30 mouse cellular contexts compared by ENCODE assay signal in genomic region chr10:81198990-81199389, GRCm38 (mm10). TPM values are rescaled to one million over a fixed set of nuclear protein-coding genes. Genes with fewer than 3 reads are reported as not detected.
DNase-seq lines count a peak whose midpoint lies in the region; ATAC-seq and TF ChIP-seq lines count a peak whose summit lies in the region.
"Had no signal": no experiment of that assay in that cellular context is flagged by ENCODE, and none has a peak within 500 bp of the region (broad histone marks: within the 10 kb centered on the region; RNA-seq: fewer than 3 reads in every experiment).

No protein-coding gene starts in this region.

- WGBS in heart, embryonic 11.5 days (ENCODE audit: insufficient replicate concordance): 84% methylated on average over 6 of the region's 6 CpGs
- 75% methylated on average over 6 of the region's 6 CpGs for WGBS in heart, embryonic 13.5 days

- no peaks in the 10 kb centered on the region for H3K36me3 ChIP-seq in heart, embryonic 11.5 days (ENCODE audit: control insufficient read depth, insufficient read depth, low read length)
- no peaks in the 10 kb centered on the region for H3K36me3 ChIP-seq in heart, embryonic 13.5 days
- H3K36me3 ChIP-seq in myocyte (ENCODE audit: control insufficient read depth, insufficient read depth): no peaks in the 10 kb centered on the region
- H3K36me3 ChIP-seq: hindbrain, embryonic 12.5 days; intestine, embryonic 15.5 days; midbrain, embryonic 15.5 days; neural tube, embryonic 13.5 days had no signal

- H3ac ChIP-seq in myocyte (ENCODE audit: control insufficient read depth, insufficient read length): no peak overlapping the region

- H3K9ac ChIP-seq in heart, embryonic 11.5 days (ENCODE audit: low read depth, low read length): no peak overlapping the region
- peak overlapping the region; percentile 73 for H3K9ac ChIP-seq in heart, embryonic 13.5 days
- H3K9ac ChIP-seq: hindbrain, embryonic 12.5 days; intestine, embryonic 15.5 days; liver, embryonic 14.5 days; lung, embryonic 14.5 days; midbrain, embryonic 15.5 days; neural tube, embryonic 13.5 days had no signal

- no peak for TF ChIP-seq POLR2A in myocyte (IDR thresholded peaks at IDR 0.05; ENCODE audit: insufficient read length, low read depth)

- H3K9me3 ChIP-seq in heart, embryonic 11.5 days (replicated peaks; ENCODE audit: control insufficient read depth, low read length): no peaks in the 10 kb centered on the region
- H3K9me3 ChIP-seq in heart, embryonic 13.5 days: no peaks in the 10 kb centered on the region
- H3K9me3 ChIP-seq: hindbrain, embryonic 12.5 days; intestine, embryonic 15.5 days; midbrain, embryonic 15.5 days; neural tube, embryonic 13.5 days had no signal

- H3K4me3 ChIP-seq in heart, embryonic 11.5 days (ENCODE audit: low read depth, low read length): no peak overlapping the region
- H3K4me3 ChIP-seq in heart, embryonic 13.5 days: no peak overlapping the region
- no peak overlapping the region for H3K4me3 ChIP-seq in myocyte
- H3K4me3 ChIP-seq: hindbrain, embryonic 12.5 days; intestine, embryonic 15.5 days; midbrain, embryonic 15.5 days; neural tube, embryonic 13.5 days had no signal

- peaks cover 5% of the 10 kb centered on the region; the same call in 1 of the 2 replicates for H3K27me3 ChIP-seq in heart, embryonic 11.5 days (ENCODE audit: control insufficient read depth, insufficient read depth, low read length)
- H3K27me3 ChIP-seq in heart, embryonic 13.5 days (replicated peaks): peaks cover 41% of the 10 kb centered on the region
- no peaks in the 10 kb centered on the region for H3K27me3 ChIP-seq in myocyte (ENCODE audit: control insufficient read depth, insufficient read depth, insufficient read length)

- ATAC-seq in heart, embryonic 11.5 days (replicated peaks; ENCODE audit: insufficient number of reproducible peaks, low FRiP score, low TSS enrichment): no peak
- no peak for ATAC-seq in heart, embryonic 13.5 days (ENCODE audit: extremely low read depth, insufficient number of reproducible peaks, low FRiP score, low TSS enrichment)
- ATAC-seq: forebrain, embryonic 16.5 days; hindbrain, postnatal 0 days; intestine, embryonic 15.5 days; midbrain, embryonic 15.5 days had no signal

- no peaks in the 10 kb centered on the region for H3K79me2 ChIP-seq in myocyte (ENCODE audit: control insufficient read depth, insufficient read depth)

- DNase-seq in heart, adult 11 months: peak; percentile 88
- no peak for DNase-seq in heart, postnatal 25 days (ENCODE audit: low spot score)
- no peak for DNase-seq in cerebellum, adult 8-10 months
- no peak for DNase-seq in kidney, adult 9 months
- DNase-seq: adrenal gland, postnatal 25 days; kidney, adult 2 months; layer of hippocampus, postnatal 36 days; left cerebral cortex, postnatal 4 days; liver had no signal

- H3K4me1 ChIP-seq in heart, embryonic 11.5 days (ENCODE audit: control insufficient read depth, insufficient read depth, low read length): peaks cover 43% of the 10 kb centered on the region
- peaks cover 73% of the 10 kb centered on the region for H3K4me1 ChIP-seq in heart, embryonic 13.5 days
- H3K4me1 ChIP-seq: midbrain, embryonic 15.5 days had no signal

- intact Hi-C loops in heart, postnatal 25 days (cut with DNase I): loop anchor here (1.0 kb wide), 1 partner anchor 18 kb away; no protein-coding TSS in a partner anchor

- H3K4me2 ChIP-seq in heart, embryonic 11.5 days: peak overlapping the region; percentile 11; the same call in 1 of the 2 replicates
- peak overlapping the region; percentile 15; the same call in 1 of the 2 replicates for H3K4me2 ChIP-seq in heart, embryonic 13.5 days
- peak overlapping the region; percentile 19 for H3K4me2 ChIP-seq in myocyte (ENCODE audit: low read depth)
- H3K4me2 ChIP-seq: hindbrain, embryonic 12.5 days; intestine, embryonic 15.5 days; lung, embryonic 14.5 days; midbrain, embryonic 15.5 days; neural tube, embryonic 13.5 days had no signal

- no peak overlapping the region for H3K27ac ChIP-seq in heart, embryonic 11.5 days (ENCODE audit: low read depth, low read length)
- H3K27ac ChIP-seq in heart, embryonic 13.5 days (replicated peaks): peak overlapping the region; percentile 96
- H3K27ac ChIP-seq: hindbrain, embryonic 12.5 days; hindbrain, postnatal 0 days; intestine, embryonic 15.5 days; kidney, postnatal 0 days; liver, embryonic 14.5 days; midbrain, embryonic 15.5 days; neural tube, embryonic 13.5 days had no signal

TF ChIP-seq in myocyte, 11 proteins besides CTCF, POLR2A, EP300 and RAD21:
- no peak for TF ChIP-seq E2F4 (IDR thresholded peaks at IDR 0.05; ENCODE audit: insufficient read depth)
- TF ChIP-seq REST (IDR thresholded peaks at IDR 0.05; ENCODE audit: insufficient read depth, insufficient read length): no peak
- TF ChIP-seq MAX (IDR thresholded peaks at IDR 0.05; ENCODE audit: low read depth): no peak
- no peak for TF ChIP-seq POLR2AphosphoS2 (IDR thresholded peaks at IDR 0.05; ENCODE audit: insufficient read length, low read depth)
- no peak for TF ChIP-seq MYOD1 (IDR thresholded peaks at IDR 0.05; ENCODE audit: control insufficient read depth in 1 of 3, insufficient read length in 2 of 3, low read depth in 2 of 3)
- TF ChIP-seq USF1 (IDR thresholded peaks at IDR 0.05; ENCODE audit: low read depth): no peak
- no peak for TF ChIP-seq SRF (IDR thresholded peaks at IDR 0.05; ENCODE audit: control insufficient read depth, insufficient read length, low read depth)

RNA-seq across cellular contexts. Expression of gene Nmrk2, which starts 2.9 kb away (rescaled TPM):
- 10 to 100 TPM in 1 of 2 experiments, 1 to 10 TPM in 1; 6.9 to 13.4 TPM for total RNA-seq in heart, postnatal 25 days (2021)
- polyA plus RNA-seq in heart, embryonic 11.5 days (2014; fragmentation: Nextera tagmentation; extraction: Ambion mirVana): 2.2 and 3.6 TPM in 2 replicates
- 5.2 and 6.1 TPM in 2 replicates for polyA plus RNA-seq in heart, embryonic 13.5 days (2015; fragmentation: Nextera tagmentation; extraction: Ambion mirVana)
- polyA plus RNA-seq in myocyte (2012; fragmentation: generic; extraction: Trizol): 52.3 TPM
- total RNA-seq: adrenal gland, adult 18-20 months; adrenal gland, postnatal 25 days had no signal
- polyA plus RNA-seq: embryonic facial prominence, embryonic 11.5 days; gonadal fat pad, adult 2 months; hindbrain, embryonic 12.5 days; intestine, embryonic 15.5 days; kidney, postnatal 0 days; liver, embryonic 14.5 days; lung, embryonic 14.5 days; neural tube, embryonic 13.5 days; testis, adult 2 months had no signal

RNA-seq across cellular contexts. Expression of gene 4930442H23Rik, which starts 15.3 kb away (rescaled TPM):
- total RNA-seq in heart, postnatal 25 days (2021): not detected
- polyA plus RNA-seq in heart, embryonic 11.5 days (2014; fragmentation: Nextera tagmentation; extraction: Ambion mirVana): 0.21 TPM in 1 of 2 replicates, not detected in the other
- 0.27 TPM in 1 of 2 replicates, not detected in the other for polyA plus RNA-seq in heart, embryonic 13.5 days (2015; fragmentation: Nextera tagmentation; extraction: Ambion mirVana)
- 0.12 TPM for polyA plus RNA-seq in myocyte (2012; fragmentation: generic; extraction: Trizol)
- total RNA-seq: adrenal gland, adult 18-20 months; adrenal gland, postnatal 25 days; gastrocnemius, adult 8-10 months; heart, postnatal 14 days; hindbrain, postnatal 0 days; layer of hippocampus, adult 8-10 months; layer of hippocampus, postnatal 36 days; left cerebral cortex, postnatal 4 days had no signal
- polyA plus RNA-seq: cerebellum, adult 2 months; embryonic facial prominence, embryonic 11.5 days; forebrain, embryonic 16.5 days; gonadal fat pad, adult 2 months; hindbrain, embryonic 12.5 days; kidney, adult 2 months; kidney, postnatal 0 days; liver, embryonic 14.5 days; lung, embryonic 14.5 days; midbrain, embryonic 15.5 days; neural tube, embryonic 13.5 days; thymus, postnatal 0 days had no signal

RNA-seq across cellular contexts. Expression of gene Dapk3, which starts 16.2 kb away (rescaled TPM):
- 10 to 100 TPM; 26.4 to 28.7 TPM for total RNA-seq in heart, postnatal 25 days (2021)
- 44.1 and 47.4 TPM in 2 replicates for polyA plus RNA-seq in heart, embryonic 11.5 days (2014; fragmentation: Nextera tagmentation; extraction: Ambion mirVana)
- 41.5 and 42.4 TPM in 2 replicates for polyA plus RNA-seq in heart, embryonic 13.5 days (2015; fragmentation: Nextera tagmentation; extraction: Ambion mirVana)
- polyA plus RNA-seq in myocyte (2012; fragmentation: generic; extraction: Trizol): 120 TPM

RNA-seq across cellular contexts. Expression of gene Eef2, which starts 22.6 kb away (rescaled TPM):
- 1,000 to 10,000 TPM in 1 of 2 experiments, 100 to 1,000 TPM in 1; 925 to 1,035 TPM for total RNA-seq in heart, postnatal 25 days (2021)
- 313 and 338 TPM in 2 replicates for polyA plus RNA-seq in heart, embryonic 11.5 days (2014; fragmentation: Nextera tagmentation; extraction: Ambion mirVana)
- polyA plus RNA-seq in heart, embryonic 13.5 days (2015; fragmentation: Nextera tagmentation; extraction: Ambion mirVana): 393 and 411 TPM in 2 replicates
- polyA plus RNA-seq in myocyte (2012; fragmentation: generic; extraction: Trizol): 3,891 TPM

RNA-seq across cellular contexts. Expression of gene Pias4, which starts 31.3 kb away (rescaled TPM):
- 10 to 100 TPM; 15.6 to 17.4 TPM for total RNA-seq in heart, postnatal 25 days (2021)
- polyA plus RNA-seq in heart, embryonic 11.5 days (2014; fragmentation: Nextera tagmentation; extraction: Ambion mirVana): 39.4 and 39.7 TPM in 2 replicates
- 35.7 and 40.3 TPM in 2 replicates for polyA plus RNA-seq in heart, embryonic 13.5 days (2015; fragmentation: Nextera tagmentation; extraction: Ambion mirVana)
- polyA plus RNA-seq in myocyte (2012; fragmentation: generic; extraction: Trizol): 43.2 TPM
